Comparison of ENCODE assay signal across 14 mouse cellular contexts in genomic region chr4:46556933-46557332, GRCm38 (mm10).
"Had no signal": no experiment of that assay in that cellular context is flagged by ENCODE, and none has a peak within 500 bp of the region (broad histone marks: within the 10 kb centered on the region; RNA-seq: fewer than 3 reads in every experiment).

No protein-coding gene starts in this region.

- ATAC-seq: liver, postnatal 0 days; midbrain, embryonic 13.5 days had no signal

- H3K36me3 ChIP-seq: limb, embryonic 12.5 days; liver, embryonic 13.5 days; midbrain, embryonic 13.5 days; neural tube, embryonic 15.5 days had no signal

- H3K27ac ChIP-seq: kidney, postnatal 0 days; limb, embryonic 12.5 days; midbrain, embryonic 13.5 days; neural tube, embryonic 15.5 days had no signal

- H3K27me3 ChIP-seq: limb, embryonic 12.5 days; liver, embryonic 13.5 days; midbrain, embryonic 13.5 days; neural tube, embryonic 15.5 days had no signal

- H3K4me1 ChIP-seq: limb, embryonic 12.5 days; midbrain, embryonic 13.5 days; neural tube, embryonic 15.5 days had no signal

- DNase-seq: kidney, adult 9 months; kidney, postnatal 36 days; layer of hippocampus, adult 9-11 months; liver; liver, embryonic 13.5 days; liver, postnatal 0 days; right cerebral cortex, adult 18-20 months; right cerebral cortex, postnatal 4 days; thymus, postnatal 14 days had no signal

- H3K4me3 ChIP-seq: limb, embryonic 12.5 days; liver, embryonic 13.5 days; midbrain, embryonic 13.5 days; myocyte; neural tube, embryonic 15.5 days had no signal
